Mouse (Mus musculus) stomach, postnatal 0 days (tissue): ENCODE measurements around the gene Lancl2.

Experiments used
- CTCF ChIP-seq: IDR thresholded peaks from 2 replicates; pipeline ENCODE4 v1.5.1; 2016; ENCODE audit warnings: antibody characterized with exemption, low read depth, mild to moderate bottlenecking, moderate library complexity
- EP300 ChIP-seq: optimal IDR thresholded peaks from 2 replicates; pipeline ENCODE3; 2016; ENCODE audit warnings: antibody characterized with exemption

DNA sequence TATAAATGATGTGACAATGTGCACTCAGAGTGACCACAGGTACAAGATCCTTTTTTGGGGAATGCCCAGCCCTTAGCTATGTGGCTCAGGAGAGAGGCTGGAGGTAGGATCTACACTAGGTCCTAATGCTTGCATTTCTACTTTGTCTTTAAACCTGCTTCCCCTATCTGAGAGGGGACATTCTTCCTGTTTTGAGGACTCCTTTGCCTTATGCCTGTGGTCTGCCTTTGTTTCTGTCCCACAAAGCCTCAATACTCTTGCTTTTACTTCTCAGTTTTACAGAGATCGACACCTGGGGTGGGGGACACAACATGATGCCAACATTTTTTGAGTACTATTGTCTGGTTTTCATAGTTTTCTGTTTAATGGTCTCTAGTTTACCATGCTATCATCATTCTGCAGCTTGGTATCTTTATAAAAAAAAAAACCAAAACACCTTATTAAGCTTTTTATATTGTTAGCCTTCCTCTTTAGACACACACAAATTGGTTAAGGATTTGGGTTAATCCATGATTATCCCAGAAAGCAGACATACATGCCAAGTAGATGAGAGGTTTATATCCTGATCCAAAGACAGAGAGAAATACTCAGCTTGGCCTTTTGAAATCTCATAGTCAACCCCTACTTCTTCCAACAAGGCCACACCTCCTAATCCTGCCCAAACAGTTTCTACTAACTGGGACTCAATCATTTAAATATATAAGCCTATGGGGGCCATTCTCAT is 68.3 kb downstream of the Lancl2 start:
- TF ChIP-seq CTCF (no peak), EP300 (no peak)
